ENCODE assay signal across 7 mouse cellular contexts in the genomic region with DNA sequence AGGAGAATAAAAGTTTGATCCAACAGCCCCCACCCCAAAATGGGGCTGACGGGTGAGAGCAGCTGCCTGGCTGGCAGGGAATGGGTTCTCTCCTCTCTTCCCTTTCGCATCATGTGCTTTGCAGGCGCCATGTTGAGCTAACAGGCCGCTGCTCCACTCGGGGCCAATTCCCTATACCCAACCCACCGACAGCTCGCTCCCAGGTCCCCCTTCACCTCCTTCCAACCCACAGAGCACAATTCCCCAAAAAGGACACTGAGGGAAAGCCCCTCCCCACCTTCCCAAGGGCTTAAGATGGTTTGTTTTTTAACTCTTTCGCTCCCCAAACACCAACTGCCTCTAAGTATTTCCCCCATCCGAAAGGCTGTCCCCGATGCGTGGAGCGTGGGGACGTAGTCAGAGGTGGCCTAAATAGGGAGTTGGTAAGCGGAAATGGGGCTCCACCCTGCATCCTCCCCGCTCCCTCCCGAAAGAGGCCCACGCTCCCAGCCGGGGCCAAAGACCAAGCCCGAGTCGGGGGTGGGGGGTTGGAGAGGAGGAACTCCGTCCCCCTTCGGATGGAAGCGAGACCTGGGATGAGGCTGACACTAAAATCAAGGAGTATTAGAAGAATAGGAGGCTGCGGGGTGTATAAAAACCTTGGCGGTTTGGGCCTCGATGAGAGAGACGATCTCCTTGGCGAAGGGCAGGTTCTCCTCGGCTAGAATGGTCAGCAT. TPM values are rescaled to one million over a fixed set of nuclear protein-coding genes. Genes with fewer than 3 reads are reported as not detected.
DNase-seq lines count a peak whose midpoint lies in the region; ATAC-seq and TF ChIP-seq lines count a peak whose summit lies in the region.

No protein-coding gene starts in this region.

- H3K27ac ChIP-seq in limb, embryonic 10.5 days, result peak overlapping the region; percentile 97
- H3K27ac ChIP-seq in midbrain, embryonic 12.5 days (replicated peaks), result peak overlapping the region; percentile 95
- H3K27ac ChIP-seq in small intestine, adult 2 months (ENCODE audit: insufficient read depth, low read depth, low read length), result peak overlapping the region; percentile 86

- peak overlapping the region; percentile 78 for H3K4me2 ChIP-seq in midbrain, embryonic 12.5 days (replicated peaks)

- H3K27me3 ChIP-seq in limb, embryonic 10.5 days (ENCODE audit: low read depth, poor library complexity, severe bottlenecking), result no peaks in the 10 kb centered on the region
- no peaks in the 10 kb centered on the region for H3K27me3 ChIP-seq in midbrain, embryonic 12.5 days
- H3K27me3 ChIP-seq in small intestine, adult 2 months (ENCODE audit: control insufficient read depth, insufficient read depth, low read length), result no peaks in the 10 kb centered on the region

- peak overlapping the region; percentile 95 for H3K9ac ChIP-seq in midbrain, embryonic 12.5 days (replicated peaks)

- peaks cover 15% of the 10 kb centered on the region for H3K36me3 ChIP-seq in limb, embryonic 10.5 days
- no peaks in the 10 kb centered on the region for H3K36me3 ChIP-seq in midbrain, embryonic 12.5 days
- H3K36me3 ChIP-seq in small intestine, adult 2 months (ENCODE audit: control insufficient read depth, insufficient read depth, low read length), result no peaks in the 10 kb centered on the region

- H3K9me3 ChIP-seq in limb, embryonic 10.5 days (replicated peaks), result no peaks in the 10 kb centered on the region
- no peaks in the 10 kb centered on the region for H3K9me3 ChIP-seq in midbrain, embryonic 12.5 days

- peak overlapping the region; percentile 98 for H3K4me3 ChIP-seq in limb, embryonic 10.5 days
- H3K4me3 ChIP-seq in midbrain, embryonic 12.5 days, result peak overlapping the region; percentile 97
- peak overlapping the region; percentile 93 for H3K4me3 ChIP-seq in small intestine, adult 2 months (ENCODE audit: low read depth, low read length)

- WGBS in limb, embryonic 10.5 days, result under 1% methylated on average over 29 of the region's 29 CpGs
- WGBS in midbrain, embryonic 12.5 days, result under 1% methylated on average over 29 of the region's 29 CpGs
- under 1% methylated on average over 29 of the region's 29 CpGs for WGBS in small intestine, adult 2 months

- no peak for TF ChIP-seq CTCF in small intestine, adult 2 months (IDR thresholded peaks at IDR 0.05; ENCODE audit: extremely low read depth, insufficient read length, insufficient replicate concordance, low read depth, low read length)

- ATAC-seq in granulocyte monocyte progenitor cell, adult 5-6 weeks (replicated peaks; ENCODE audit: poor library complexity, severe bottlenecking), result peak; percentile 36
- ATAC-seq in midbrain, embryonic 12.5 days (ENCODE audit: low FRiP score, low read depth), result peak; percentile 3; the same call in 1 of the 2 replicates

- TF ChIP-seq POLR2A in small intestine, adult 2 months (IDR thresholded peaks at IDR 0.05; ENCODE audit: low read depth, low read length), result no peak

- H3K4me1 ChIP-seq in limb, embryonic 10.5 days, result peaks cover 21% of the 10 kb centered on the region
- peaks cover 20% of the 10 kb centered on the region for H3K4me1 ChIP-seq in midbrain, embryonic 12.5 days
- H3K4me1 ChIP-seq in small intestine, adult 2 months (ENCODE audit: control insufficient read depth, insufficient read depth, insufficient read length, low read length), result peaks cover 8% of the 10 kb centered on the region

- peak; percentile 70 for DNase-seq in adrenal gland, postnatal 10 days
- peak; percentile 71 for DNase-seq in embryo, embryonic 9.5 days (ENCODE audit: extremely low spot score)
- peak; percentile 55 for DNase-seq in kidney, adult 11 months
- peak; percentile 71 for DNase-seq in limb, embryonic 10.5 days (ENCODE audit: low spot score)

RNA-seq across cellular contexts. Expression of gene Pcf11, which starts 0.8 kb away (rescaled TPM):
- 10 to 100 TPM; 45.5 to 60.2 TPM for total RNA-seq in adrenal gland, postnatal 10 days (2021)
- total RNA-seq in granulocyte monocyte progenitor cell, adult 5-6 weeks (2014; fragmentation: Nextera tagmentation), result 36.0 and 69.1 TPM in 2 replicates
- total RNA-seq in granulocyte monocyte progenitor cell, adult 5-6 weeks (2017), result 63.5 and 68.6 TPM in 2 replicates
- polyA plus RNA-seq in limb, embryonic 10.5 days (2016; fragmentation: Nextera tagmentation; extraction: Ambion mirVana), result 15.8 and 22.4 TPM in 2 replicates
- polyA plus RNA-seq in midbrain, embryonic 12.5 days (2016; fragmentation: Nextera tagmentation; extraction: Ambion mirVana), result 31.2 and 33.1 TPM in 2 replicates
- polyA plus RNA-seq in small intestine, adult 2 months (2012; rRNA removed), result 3.2 and 9.4 TPM in 2 replicates

RNA-seq across cellular contexts. Expression of gene Ankrd42, which starts 32.0 kb away (rescaled TPM):
- total RNA-seq in adrenal gland, postnatal 10 days (2021), result 1 to 10 TPM; 6.5 to 6.9 TPM
- not detected in 2 replicates for total RNA-seq in granulocyte monocyte progenitor cell, adult 5-6 weeks (2014; fragmentation: Nextera tagmentation)
- 0.65 TPM in 1 of 2 replicates, not detected in the other for total RNA-seq in granulocyte monocyte progenitor cell, adult 5-6 weeks (2017)
- 6.4 and 10.3 TPM in 2 replicates for polyA plus RNA-seq in limb, embryonic 10.5 days (2016; fragmentation: Nextera tagmentation; extraction: Ambion mirVana)
- 12.6 and 12.7 TPM in 2 replicates for polyA plus RNA-seq in midbrain, embryonic 12.5 days (2016; fragmentation: Nextera tagmentation; extraction: Ambion mirVana)
- 0.22 and 0.42 TPM in 2 replicates for polyA plus RNA-seq in small intestine, adult 2 months (2012; rRNA removed)

Comparison
In these comparisons a context has a peak if more than half of its experiments do, and no peak if none do; other contexts are left out.
1. Peak in every context shown above with its lines: DNase-seq, ATAC-seq, H3K4me3 ChIP-seq and H3K27ac ChIP-seq.